Mouse (Mus musculus) ES-E14 (cell line): ENCODE measurements at regions not wholly inside any gene's neighbourhood (a gene's known extent, or its start where the extent isn't known, plus 50 kb on each side); places are given as distances from the start of the nearest gene placed in this dataset.

Source experiments
- CHD2 ChIP-seq: IDR thresholded peaks from 2 replicates; pipeline ENCODE4 v1.6.1; 2014; ENCODE audit warnings: mild to moderate bottlenecking, low read depth, low read length, inconsistent platforms
- HCFC1 ChIP-seq: IDR thresholded peaks from 2 replicates; pipeline ENCODE4 v1.6.1; 2012; ENCODE audit warnings: low read length, inconsistent platforms, borderline replicate concordance; ENCODE audit not compliant: insufficient read depth
- ZC3H11A ChIP-seq: IDR thresholded peaks from 2 replicates; pipeline ENCODE4 v1.6.1; 2012; ENCODE audit warnings: low read depth, mild to moderate bottlenecking, inconsistent platforms, low read length, borderline replicate concordance

- TF ChIP-seq HCFC1 (no peak), CHD2 (no peak), ZC3H11A (no peak)
Measured at GRCm38 (mm10) chr10:99418497-99418896, 155.5 kb downstream of the Dusp6 start.
